24 mouse cellular contexts compared by ENCODE assay signal in genomic region chr8:30735740-30736139, GRCm38 (mm10).
DNase-seq lines count a peak whose midpoint lies in the region; ATAC-seq and TF ChIP-seq lines count a peak whose summit lies in the region.
"Had no signal": no experiment of that assay in that cellular context is flagged by ENCODE, and none has a peak within 500 bp of the region (broad histone marks: within the 10 kb centered on the region; RNA-seq: fewer than 3 reads in every experiment).

No protein-coding gene starts in this region.

- H3K9me3 ChIP-seq in hindbrain, embryonic 16.5 days (ENCODE audit: control insufficient read depth, low read length): no peaks in the 10 kb centered on the region
- no peaks in the 10 kb centered on the region for H3K9me3 ChIP-seq in hindbrain, embryonic 13.5 days
- no peaks in the 10 kb centered on the region for H3K9me3 ChIP-seq in kidney, embryonic 16.5 days (ENCODE audit: low read length)
- no peaks in the 10 kb centered on the region for H3K9me3 ChIP-seq in stomach, embryonic 15.5 days
- no peaks in the 10 kb centered on the region for H3K9me3 ChIP-seq in stomach, postnatal 0 days (ENCODE audit: control insufficient read depth, low read length)
- H3K9me3 ChIP-seq: embryonic facial prominence, embryonic 15.5 days; forebrain, embryonic 10.5 days; heart, embryonic 12.5 days had no signal

- no peak for TF ChIP-seq CTCF in stomach, postnatal 0 days (IDR thresholded peaks at IDR 0.05; ENCODE audit: low read depth)

- peaks cover 8% of the 10 kb centered on the region for H3K4me1 ChIP-seq in hindbrain, embryonic 16.5 days (ENCODE audit: control insufficient read depth, insufficient read depth, low read depth, low read length)
- H3K4me1 ChIP-seq in hindbrain, embryonic 13.5 days (replicated peaks): peaks cover 18% of the 10 kb centered on the region
- H3K4me1 ChIP-seq in kidney, embryonic 16.5 days (ENCODE audit: insufficient read depth, low read length): no peaks in the 10 kb centered on the region
- no peaks in the 10 kb centered on the region for H3K4me1 ChIP-seq in stomach, embryonic 15.5 days
- no peaks in the 10 kb centered on the region for H3K4me1 ChIP-seq in stomach, postnatal 0 days (replicated peaks; ENCODE audit: control insufficient read depth, insufficient read depth)
- H3K4me1 ChIP-seq: embryonic facial prominence, embryonic 15.5 days; heart, embryonic 12.5 days had no signal

- peak; percentile 5 for DNase-seq in embryo, embryonic 10.5 days (ENCODE audit: low spot score)
- DNase-seq in embryo, embryonic 11 days: no peak
- DNase-seq in kidney, postnatal 25 days: no peak
- no peak for DNase-seq in stomach, postnatal 0 days (ENCODE audit: low spot score)
- DNase-seq: adrenal gland, adult 8-10 months; adrenal gland, postnatal 36 days; B cell, adult 2 months; cerebellum, adult 11 months; cerebellum, adult 8-10 months; cerebellum, postnatal 14 days; gastrocnemius, adult 2 months; gastrocnemius, postnatal 25 days; heart, postnatal 36 days had no signal

- H3K27ac ChIP-seq in hindbrain, embryonic 16.5 days (ENCODE audit: low read depth, low read length): no peak overlapping the region
- H3K27ac ChIP-seq in hindbrain, embryonic 13.5 days: no peak overlapping the region
- no peak overlapping the region for H3K27ac ChIP-seq in kidney, embryonic 16.5 days (ENCODE audit: low read length)
- H3K27ac ChIP-seq in stomach, embryonic 15.5 days: no peak overlapping the region
- no peak overlapping the region for H3K27ac ChIP-seq in stomach, postnatal 0 days (replicated peaks)
- H3K27ac ChIP-seq: embryonic facial prominence, embryonic 15.5 days; forebrain, embryonic 10.5 days; gastrocnemius, adult 2 months had no signal

- H3K36me3 ChIP-seq in hindbrain, embryonic 16.5 days (ENCODE audit: control insufficient read depth, insufficient read depth, low read length): no peaks in the 10 kb centered on the region
- no peaks in the 10 kb centered on the region for H3K36me3 ChIP-seq in hindbrain, embryonic 13.5 days
- H3K36me3 ChIP-seq in kidney, embryonic 16.5 days (ENCODE audit: insufficient read depth, low read length): no peaks in the 10 kb centered on the region
- no peaks in the 10 kb centered on the region for H3K36me3 ChIP-seq in stomach, embryonic 15.5 days
- H3K36me3 ChIP-seq in stomach, postnatal 0 days (ENCODE audit: control insufficient read depth, insufficient read depth, low read length): no peaks in the 10 kb centered on the region
- H3K36me3 ChIP-seq: embryonic facial prominence, embryonic 15.5 days; forebrain, embryonic 10.5 days; G1E; heart, embryonic 12.5 days had no signal

- no peak overlapping the region for H3K9ac ChIP-seq in hindbrain, embryonic 16.5 days (ENCODE audit: low read depth, low read length)
- H3K9ac ChIP-seq in hindbrain, embryonic 13.5 days: no peak overlapping the region
- H3K9ac ChIP-seq in kidney, embryonic 16.5 days (replicated peaks; ENCODE audit: low read length): no peak overlapping the region
- no peak overlapping the region for H3K9ac ChIP-seq in stomach, embryonic 15.5 days
- no peak overlapping the region for H3K9ac ChIP-seq in stomach, postnatal 0 days (ENCODE audit: low read length)
- H3K9ac ChIP-seq: embryonic facial prominence, embryonic 15.5 days; heart, embryonic 12.5 days had no signal

- no peak for TF ChIP-seq EP300 in stomach, postnatal 0 days (optimal IDR thresholded peaks at IDR 0.05)

- peak overlapping the region; percentile 23; the same call in 1 of the 2 replicates for H3K4me2 ChIP-seq in hindbrain, embryonic 16.5 days (ENCODE audit: low read length)
- H3K4me2 ChIP-seq in hindbrain, embryonic 13.5 days: no peak overlapping the region
- H3K4me2 ChIP-seq in kidney, embryonic 16.5 days (replicated peaks; ENCODE audit: low read depth, low read length): peak overlapping the region; percentile 39
- peak overlapping the region; percentile 27; the same call in 1 of the 2 replicates for H3K4me2 ChIP-seq in stomach, embryonic 15.5 days
- H3K4me2 ChIP-seq in stomach, postnatal 0 days (replicated peaks; ENCODE audit: low read depth): no peak overlapping the region
- H3K4me2 ChIP-seq: embryonic facial prominence, embryonic 15.5 days; heart, embryonic 12.5 days had no signal

- ATAC-seq in hindbrain, embryonic 16.5 days: 0 out of 2 replicates have a peak, but pooled peaks have one; percentile 22
- ATAC-seq in hindbrain, embryonic 13.5 days (ENCODE audit: low FRiP score): no peak
- ATAC-seq in kidney, embryonic 16.5 days (ENCODE audit: low FRiP score, low TSS enrichment): peak; percentile 58; the same call in 1 of the 2 replicates
- ATAC-seq in stomach, embryonic 15.5 days (ENCODE audit: insufficient read depth, low FRiP score, low read depth): no peak
- ATAC-seq in stomach, postnatal 0 days (ENCODE audit: low FRiP score, low TSS enrichment): no peak
- ATAC-seq: CD4-positive, CD25-positive, alpha-beta regulatory T cell, adult 4 months; forebrain, embryonic 14.5 days had no signal

- H3K4me3 ChIP-seq in hindbrain, embryonic 16.5 days (ENCODE audit: low read length): no peak overlapping the region
- H3K4me3 ChIP-seq in hindbrain, embryonic 13.5 days: no peak overlapping the region
- H3K4me3 ChIP-seq in kidney, embryonic 16.5 days (ENCODE audit: low read length): no peak overlapping the region
- no peak overlapping the region for H3K4me3 ChIP-seq in stomach, embryonic 15.5 days (replicated peaks)
- H3K4me3 ChIP-seq in stomach, postnatal 0 days (ENCODE audit: low read depth, low read length): no peak overlapping the region
- H3K4me3 ChIP-seq: embryonic facial prominence, embryonic 15.5 days; erythroblast, embryonic 14.5 days; forebrain, embryonic 10.5 days; gastrocnemius, adult 2 months; heart, embryonic 12.5 days had no signal

- WGBS in hindbrain, embryonic 16.5 days: 65% methylated on average over 10 of the region's 10 CpGs
- WGBS in hindbrain, embryonic 13.5 days: 69% methylated on average over 10 of the region's 10 CpGs
- 20% methylated on average over 10 of the region's 10 CpGs for WGBS in kidney, embryonic 16.5 days
- 48% methylated on average over 10 of the region's 10 CpGs for WGBS in stomach, embryonic 15.5 days
- WGBS in stomach, postnatal 0 days: 46% methylated on average over 10 of the region's 10 CpGs

- H3K27me3 ChIP-seq in hindbrain, embryonic 16.5 days (replicated peaks; ENCODE audit: control insufficient read depth, insufficient read depth, low read length): no peaks in the 10 kb centered on the region
- H3K27me3 ChIP-seq in hindbrain, embryonic 13.5 days: 0 out of 2 replicates have a peak, but pooled peaks cover 3% of the 10 kb centered on the region
- H3K27me3 ChIP-seq in kidney, embryonic 16.5 days (ENCODE audit: insufficient read depth, low read length): no peaks in the 10 kb centered on the region
- H3K27me3 ChIP-seq in stomach, embryonic 15.5 days (replicated peaks): no peaks in the 10 kb centered on the region
- no peaks in the 10 kb centered on the region for H3K27me3 ChIP-seq in stomach, postnatal 0 days (ENCODE audit: control insufficient read depth, insufficient read depth, low read length)
- H3K27me3 ChIP-seq: embryonic facial prominence, embryonic 15.5 days; heart, embryonic 12.5 days had no signal

Comparison
In these comparisons a context has a peak if more than half of its experiments do, and no peak if none do; other contexts are left out.
1. ATAC-seq: peak in hindbrain, embryonic 16.5 days (single experiment) and kidney, embryonic 16.5 days (single experiment); none in hindbrain, embryonic 13.5 days (single experiment), stomach, embryonic 15.5 days (single experiment) and stomach, postnatal 0 days (single experiment).
2. H3K4me2 ChIP-seq: peak in hindbrain, embryonic 16.5 days (single experiment), kidney, embryonic 16.5 days (single experiment) and stomach, embryonic 15.5 days (single experiment); none in hindbrain, embryonic 13.5 days (single experiment) and stomach, postnatal 0 days (single experiment).